Mouse (Mus musculus) lung, postnatal 14 days (tissue): ENCODE measurements around the gene Cpsf4.
"Not testable (repeated sequence)": the region's sequence is repeated elsewhere in the genome, so short reads cannot be mapped to it uniquely, and the experiment has no call there.

Experiments used
- DNase-seq: peaks from one replicate; pipeline ENCODE4 v3.0.0; 2021

Gene Cpsf4

DNA sequence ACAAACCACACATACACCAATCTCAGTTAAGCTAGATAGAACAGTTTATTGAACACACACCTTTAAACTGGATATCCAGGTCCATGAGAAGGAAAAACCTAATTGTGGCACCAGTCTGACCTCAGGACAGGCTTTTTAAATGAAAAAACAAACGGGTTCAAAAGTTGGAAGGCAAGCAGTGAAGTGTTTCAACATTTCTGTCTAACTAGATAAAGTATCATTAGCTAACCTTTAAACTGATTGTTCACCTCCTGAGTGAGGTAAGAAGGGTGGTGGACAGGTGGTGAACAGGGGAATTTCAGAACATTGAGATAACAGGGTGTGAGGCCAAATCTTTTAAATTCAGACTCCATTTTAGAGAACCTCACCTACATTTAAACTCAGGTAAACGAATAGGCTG is 59.4 kb downstream of the Cpsf4 start:
- no peak for DNase-seq

DNA sequence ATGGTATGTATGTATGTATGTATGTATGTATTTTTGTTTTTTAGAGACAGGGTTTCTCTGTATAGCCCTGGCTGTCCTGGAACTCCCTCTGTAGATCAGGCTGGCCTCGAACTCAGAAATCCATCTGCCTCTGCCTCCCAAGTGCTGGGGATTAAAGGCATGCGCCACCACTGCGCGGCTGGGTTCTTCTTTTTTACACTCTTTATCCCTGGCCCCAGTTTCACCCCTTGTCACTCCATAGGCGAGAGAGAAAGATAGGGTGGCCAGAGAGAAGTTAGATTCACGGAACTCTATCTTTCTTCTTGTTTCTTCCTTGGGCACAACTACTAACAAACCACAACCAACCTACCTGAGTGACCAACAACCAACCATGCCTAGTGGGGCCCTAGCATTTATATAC is 62.3 kb downstream of the Cpsf4 start:
- not testable (repeated sequence) for DNase-seq

DNA sequence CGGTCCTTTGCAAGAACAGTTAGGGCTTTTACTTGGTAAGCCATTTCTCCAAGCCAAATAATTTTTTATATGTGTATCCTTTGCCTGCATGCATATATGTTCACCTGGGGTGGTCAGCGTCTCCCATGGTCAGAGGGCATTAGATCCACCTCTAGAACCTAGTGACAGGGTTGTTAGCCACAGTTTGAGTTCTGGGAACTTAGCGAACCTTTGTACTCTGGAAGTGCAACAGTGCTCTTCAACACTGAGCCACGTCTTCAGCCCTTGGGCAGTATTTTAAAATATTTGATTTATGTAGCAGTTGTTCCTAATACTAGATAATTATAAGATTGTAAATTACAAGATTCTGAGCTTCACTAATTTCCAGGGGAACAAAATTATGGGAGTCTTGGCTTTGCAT is 63.6 kb downstream of the Cpsf4 start:
- no peak for DNase-seq

- peak; percentile 97 for DNase-seq
These were observed 64.4 kb downstream of the Cpsf4 start, which contains the start of gene Zfp655 for GRCm38 (mm10) chr5:145231367-145231871. TSS of gene Zfp655 (plus strand) at chr5:145231715.
